9 mouse cellular contexts compared by ENCODE assay signal in the genomic region with DNA sequence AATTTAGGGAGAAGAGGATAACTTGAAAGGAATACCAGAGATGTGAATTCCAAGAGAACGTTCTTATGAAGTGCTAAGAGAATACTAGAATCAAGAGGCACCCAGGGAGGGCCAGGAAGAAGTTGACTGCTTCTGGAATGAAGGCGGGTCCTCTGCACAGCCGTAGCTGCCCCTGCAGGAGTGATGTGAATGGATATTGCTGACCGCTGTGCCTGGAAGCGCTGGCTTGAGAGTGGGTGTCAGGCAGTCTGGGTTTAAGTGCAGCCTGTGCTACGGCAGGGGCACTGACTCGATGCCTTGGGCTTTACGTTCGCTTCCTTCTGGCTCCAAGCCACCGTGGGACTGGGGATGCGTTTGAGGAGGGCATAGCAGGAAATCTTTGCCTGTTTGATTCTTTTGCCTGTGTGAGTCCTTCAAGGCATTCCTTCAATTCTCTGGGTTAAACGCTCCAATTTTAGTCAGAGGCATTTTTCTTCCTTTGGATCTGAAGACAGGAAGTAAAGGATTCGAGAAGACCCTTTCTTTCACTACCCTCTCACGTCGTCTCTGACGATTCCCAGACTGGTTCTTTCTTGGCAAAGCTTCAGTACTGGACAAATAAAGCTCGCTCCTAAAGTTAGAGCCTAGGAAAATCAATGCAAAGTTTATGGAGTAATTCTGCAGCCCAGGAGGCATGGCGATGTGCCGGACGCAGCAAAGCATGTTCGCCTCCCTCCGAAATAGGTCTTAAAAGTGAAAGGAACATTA.
DNase-seq lines count a peak whose midpoint lies in the region; ATAC-seq and TF ChIP-seq lines count a peak whose summit lies in the region.
"Had no signal": no experiment of that assay in that cellular context is flagged by ENCODE, and none has a peak within 500 bp of the region (broad histone marks: within the 10 kb centered on the region; RNA-seq: fewer than 3 reads in every experiment).

No protein-coding gene starts in this region.

- H3K36me3 ChIP-seq in kidney, adult 2 months (ENCODE audit: control insufficient read depth, insufficient read depth, low read length) = no peaks in the 10 kb centered on the region
- no peaks in the 10 kb centered on the region for H3K36me3 ChIP-seq in embryonic facial prominence, embryonic 11.5 days (replicated peaks; ENCODE audit: control insufficient read depth, insufficient read depth, low read depth, low read length)
- H3K36me3 ChIP-seq in heart, postnatal 0 days (replicated peaks; ENCODE audit: control insufficient read depth, insufficient read depth, low read length) = no peaks in the 10 kb centered on the region
- no peaks in the 10 kb centered on the region for H3K36me3 ChIP-seq in midbrain, embryonic 14.5 days (ENCODE audit: control insufficient read depth, insufficient read depth, low read length)
- H3K36me3 ChIP-seq: G1E had no signal

- WGBS in kidney, adult 2 months = 41% methylated on average over 22 of the region's 22 CpGs
- 49% methylated on average over 22 of the region's 22 CpGs for WGBS in embryonic facial prominence, embryonic 11.5 days
- 21% methylated on average over 22 of the region's 22 CpGs for WGBS in heart, postnatal 0 days
- WGBS in midbrain, embryonic 14.5 days = 56% methylated on average over 22 of the region's 22 CpGs

- H3K4me1 ChIP-seq in kidney, adult 2 months (ENCODE audit: control insufficient read depth, insufficient read depth, low read length) = no peaks in the 10 kb centered on the region
- no peaks in the 10 kb centered on the region for H3K4me1 ChIP-seq in embryonic facial prominence, embryonic 11.5 days (ENCODE audit: control insufficient read depth, insufficient read depth, low read length)
- H3K4me1 ChIP-seq in heart, postnatal 0 days (ENCODE audit: control insufficient read depth, insufficient read depth) = 0 out of 2 replicates have a peak, but pooled peaks cover 9% of the 10 kb centered on the region
- H3K4me1 ChIP-seq in midbrain, embryonic 14.5 days (ENCODE audit: control insufficient read depth, insufficient read depth, low read length) = no peaks in the 10 kb centered on the region

- no peak for TF ChIP-seq CTCF in kidney, adult 2 months (conservative IDR thresholded peaks at IDR 0.05; ENCODE audit: insufficient read depth, insufficient read length, low read depth, low read length)
- no peak for TF ChIP-seq CTCF in heart, postnatal 0 days (IDR thresholded peaks at IDR 0.05; ENCODE audit: low read depth)

- no peak for TF ChIP-seq POLR2A in kidney, adult 2 months (IDR thresholded peaks at IDR 0.05; ENCODE audit: low read depth, low read length)

- H3K27me3 ChIP-seq in kidney, adult 2 months (replicated peaks; ENCODE audit: control insufficient read depth, insufficient read depth, low read length) = no peaks in the 10 kb centered on the region
- H3K27me3 ChIP-seq in embryonic facial prominence, embryonic 11.5 days (ENCODE audit: control insufficient read depth, insufficient read depth, low read length) = no peaks in the 10 kb centered on the region
- no peaks in the 10 kb centered on the region for H3K27me3 ChIP-seq in heart, postnatal 0 days (ENCODE audit: control insufficient read depth, insufficient read depth, low read length)
- H3K27me3 ChIP-seq in midbrain, embryonic 14.5 days (ENCODE audit: control insufficient read depth, insufficient read depth, low read length) = no peaks in the 10 kb centered on the region

- H3K4me2 ChIP-seq in embryonic facial prominence, embryonic 11.5 days (ENCODE audit: low read depth, low read length) = no peak overlapping the region
- peak overlapping the region; percentile 57 for H3K4me2 ChIP-seq in heart, postnatal 0 days (ENCODE audit: low read depth, low read length)
- H3K4me2 ChIP-seq in midbrain, embryonic 14.5 days (ENCODE audit: low read length) = no peak overlapping the region

- H3K9me3 ChIP-seq in embryonic facial prominence, embryonic 11.5 days (replicated peaks; ENCODE audit: control insufficient read depth, low read length) = no peaks in the 10 kb centered on the region
- no peaks in the 10 kb centered on the region for H3K9me3 ChIP-seq in heart, postnatal 0 days (replicated peaks; ENCODE audit: control insufficient read depth, low read length)
- H3K9me3 ChIP-seq in midbrain, embryonic 14.5 days (ENCODE audit: control insufficient read depth, low read length) = no peaks in the 10 kb centered on the region
- H3K9me3 ChIP-seq: G1E had no signal

- peak overlapping the region; percentile 26; the same call in 1 of the 2 replicates for H3K4me3 ChIP-seq in kidney, adult 2 months (ENCODE audit: insufficient read depth, low read depth, low read length)
- no peak overlapping the region for H3K4me3 ChIP-seq in embryonic facial prominence, embryonic 11.5 days (ENCODE audit: low read depth, low read length)
- peak overlapping the region; percentile 29 for H3K4me3 ChIP-seq in heart, postnatal 0 days (ENCODE audit: low read depth, low read length)
- no peak overlapping the region for H3K4me3 ChIP-seq in midbrain, embryonic 14.5 days (replicated peaks; ENCODE audit: low read depth, low read length)

- ATAC-seq in embryonic facial prominence, embryonic 11.5 days (replicated peaks; ENCODE audit: insufficient number of reproducible peaks, low FRiP score, low TSS enrichment, low read depth) = no peak
- ATAC-seq in heart, postnatal 0 days (ENCODE audit: insufficient read depth, low read depth) = no peak
- ATAC-seq in midbrain, embryonic 14.5 days (ENCODE audit: low FRiP score, low TSS enrichment) = no peak
- no peak for ATAC-seq in activated CD4-positive, CD25-positive, alpha-beta regulatory T cell, adult 4 months

- DNase-seq in kidney, adult 2 months = no peak
- DNase-seq in kidney, adult 9 months = no peak
- peak; percentile 10 for DNase-seq in embryonic facial prominence, embryonic 11.5 days (ENCODE audit: low spot score)
- peak; percentile 7 for DNase-seq in heart, postnatal 0 days (ENCODE audit: low spot score)
- peak; percentile 35 for DNase-seq in midbrain, embryonic 14.5 days
- no peak for DNase-seq in layer of hippocampus, adult 8-10 months (ENCODE audit: low spot score in 2 of 2)
- no peak for DNase-seq in thymus, adult 18-20 months

- no peak for TF ChIP-seq EP300 in heart, postnatal 0 days (IDR thresholded peaks at IDR 0.05; ENCODE audit: low read depth)

- no peak overlapping the region for H3K27ac ChIP-seq in kidney, adult 2 months (ENCODE audit: insufficient read depth, low read depth, low read length)
- H3K27ac ChIP-seq in embryonic facial prominence, embryonic 11.5 days (replicated peaks; ENCODE audit: low read depth, low read length) = no peak overlapping the region
- no peak overlapping the region for H3K27ac ChIP-seq in heart, postnatal 0 days (ENCODE audit: low read depth)
- H3K27ac ChIP-seq in midbrain, embryonic 14.5 days (replicated peaks; ENCODE audit: low read depth, low read length) = no peak overlapping the region

- no peak overlapping the region for H3K9ac ChIP-seq in embryonic facial prominence, embryonic 11.5 days (replicated peaks; ENCODE audit: low read length)
- H3K9ac ChIP-seq in heart, postnatal 0 days (replicated peaks; ENCODE audit: low read depth, low read length) = no peak overlapping the region
- H3K9ac ChIP-seq in midbrain, embryonic 14.5 days (replicated peaks; ENCODE audit: low read length) = no peak overlapping the region

Comparison
In these comparisons a context has a peak if more than half of its experiments do, and no peak if none do; other contexts are left out.
1. DNase-seq: peak in embryonic facial prominence, embryonic 11.5 days (single experiment), heart, postnatal 0 days (single experiment) and midbrain, embryonic 14.5 days (single experiment); none in kidney, adult 2 months (single experiment), kidney, adult 9 months (single experiment), layer of hippocampus, adult 8-10 months (0 of 2) and thymus, adult 18-20 months (0 of 2).
2. H3K4me3 ChIP-seq: peak in kidney, adult 2 months (single experiment) and heart, postnatal 0 days (single experiment); none in embryonic facial prominence, embryonic 11.5 days (single experiment) and midbrain, embryonic 14.5 days (single experiment).